Mouse (Mus musculus) mouse trophoblast stem cell (cell line): ENCODE measurements at regions not wholly inside any gene's neighbourhood (a gene's known extent, or its start where the extent isn't known, plus 50 kb on each side); places are given as distances from the start of the nearest gene placed in this dataset.

Source experiments
- in situ Hi-C, 2 experiments: fragments of 300-500 bp; cut with MseI, MboI; formaldehyde crosslinking; loops; 2 replicates in 1 of 2; 3 replicates in 1 of 2; pipeline ENCODE4 v1.15.1; 2025

GRCm38 (mm10) chr3:34761162-34761769 is 111.1 kb downstream of the Sox2 start:
- in situ Hi-C loops, result loop anchor here in 1 of 2 experiments (5.0 kb wide), 1 partner anchor 109 kb away; the partner anchor contains the start of gene Sox2

GRCm38 (mm10) chr3:34761783-34762182 is 111.6 kb downstream of the Sox2 start:
- in situ Hi-C loops, result loop anchor here in 1 of 2 experiments (5.0 kb wide), 1 partner anchor 109 kb away; the partner anchor contains the start of gene Sox2

GRCm38 (mm10) chr3:34764559-34764958 is 114.4 kb downstream of the Sox2 start:
- in situ Hi-C loops, result loop anchor here in 1 of 2 experiments (5.0 kb wide), 1 partner anchor 112 kb away; the partner anchor contains the start of gene Sox2

- in situ Hi-C loops, result no loop called here
These were observed 114.9 kb downstream of the Sox2 start for GRCm38 (mm10) chr3:34765151-34765550.

- in situ Hi-C loops, result no loop called here
These were observed 119.6 kb downstream of the Sox2 start for GRCm38 (mm10) chr3:34769818-34770217.

GRCm38 (mm10) chr3:34770271-34770670 is 120.1 kb downstream of the Sox2 start:
- in situ Hi-C loops, result no loop called here

GRCm38 (mm10) chr3:34772035-34772434 is 121.8 kb downstream of the Sox2 start:
- in situ Hi-C loops, result no loop called here

- in situ Hi-C loops, result no loop called here
These were observed 123.6 kb downstream of the Sox2 start for GRCm38 (mm10) chr3:34773678-34774425.

- in situ Hi-C loops, result loop anchor here (10.0 to 25.0 kb wide), 3 partner anchors 313 to 706 kb away; no protein-coding TSS in a partner anchor
These were observed 131.6 kb downstream of the Sox2 start for GRCm38 (mm10) chr3:34781770-34782169.

- in situ Hi-C loops, result loop anchor here (10.0 to 25.0 kb wide), 3 partner anchors 311 to 704 kb away; no protein-coding TSS in a partner anchor
These were observed 133.2 kb downstream of the Sox2 start for GRCm38 (mm10) chr3:34783398-34783797.

GRCm38 (mm10) chr3:34787211-34787610 is 137.0 kb downstream of the Sox2 start:
- in situ Hi-C loops, result loop anchor here (10.0 to 25.0 kb wide), 3 partner anchors 308 to 700 kb away; no protein-coding TSS in a partner anchor

GRCm38 (mm10) chr3:34795103-34795983 is 145.1 kb downstream of the Sox2 start:
- in situ Hi-C loops, result loop anchor here (25.0 kb wide), 2 partner anchors 317 to 692 kb away; no protein-coding TSS in a partner anchor

GRCm38 (mm10) chr3:34795984-34796266 is 145.7 kb downstream of the Sox2 start:
- in situ Hi-C loops, result loop anchor here (25.0 kb wide), 2 partner anchors 316 to 691 kb away; no protein-coding TSS in a partner anchor

- in situ Hi-C loops, result no loop called here
These were observed 158.6 kb downstream of the Sox2 start for GRCm38 (mm10) chr3:34808833-34809232.

- in situ Hi-C loops, result no loop called here
These were observed 161.5 kb downstream of the Sox2 start for GRCm38 (mm10) chr3:34811753-34812152.

GRCm38 (mm10) chr3:34813046-34813625 is 162.9 kb downstream of the Sox2 start:
- in situ Hi-C loops, result no loop called here

- in situ Hi-C loops, result no loop called here
These were observed 174.8 kb downstream of the Sox2 start for GRCm38 (mm10) chr3:34825036-34825435.

GRCm38 (mm10) chr3:34826396-34826795 is 176.2 kb downstream of the Sox2 start:
- in situ Hi-C loops, result no loop called here

- in situ Hi-C loops, result no loop called here
These were observed 178.4 kb downstream of the Sox2 start for GRCm38 (mm10) chr3:34828453-34829206.

- in situ Hi-C loops, result no loop called here
These were observed 186.6 kb downstream of the Sox2 start for GRCm38 (mm10) chr3:34836741-34837267.
